Mouse (Mus musculus): ENCODE measurements at regions not wholly inside any gene's neighbourhood (a gene's known extent, or its start where the extent isn't known, plus 50 kb on each side); places are given as distances from the start of the nearest gene placed in this dataset.
"Not testable (repeated sequence)": the region's sequence is repeated elsewhere in the genome, so short reads cannot be mapped to it uniquely, and the experiment has no call there.

- no peaks in the 10 kb centered on the region for H3K36me3 ChIP-seq (ENCODE audit: control insufficient read depth, insufficient read depth, low read length)
- no peak overlapping the region for H3K9ac ChIP-seq (ENCODE audit: low read depth, low read length)
- WGBS: 89% methylated on average over 4 of the region's 4 CpGs
- no peak overlapping the region for H3K4me3 ChIP-seq
- H3K4me1 ChIP-seq (ENCODE audit: control insufficient read depth, insufficient read depth, low read length): no peaks in the 10 kb centered on the region; the same call in 1 of the 2 replicates
- intact Hi-C loops (cut with DNase I): no loop called here
- H3K27me3 ChIP-seq (ENCODE audit: control insufficient read depth, insufficient read depth, low read length): no peaks in the 10 kb centered on the region
- no peaks in the 10 kb centered on the region for H3K79me2 ChIP-seq (replicated peaks; ENCODE audit: control insufficient read depth, insufficient read depth, low read length)
- H3K27ac ChIP-seq: no peak overlapping the region
- TF ChIP-seq EP300 (IDR thresholded peaks at IDR 0.05; ENCODE audit: insufficient read depth, low read depth, low read length): no peak
- TF ChIP-seq POLR2A (IDR thresholded peaks at IDR 0.05; ENCODE audit: insufficient read depth, low read depth, low read length): no peak
- TF ChIP-seq CTCF (IDR thresholded peaks at IDR 0.05): no peak
- DNase-seq: no peak
These were observed 50.7 kb upstream of the Jade1 start for GRCm38 (mm10) chr3:41504867-41505266.

- TF ChIP-seq EP300 (IDR thresholded peaks at IDR 0.05; ENCODE audit: insufficient read depth, low read depth, low read length) (no peak), CTCF (IDR thresholded peaks at IDR 0.05) (no peak), POLR2A (IDR thresholded peaks at IDR 0.05; ENCODE audit: insufficient read depth, low read depth, low read length) (no peak)
- intact Hi-C loops (cut with DNase I): no loop called here
- Histone ChIP-seq H3K27me3 (ENCODE audit: control insufficient read depth, insufficient read depth, low read length) (no peaks in the 10 kb centered on the region), H3K27ac (no peak overlapping the region), H3K79me2 (replicated peaks; ENCODE audit: control insufficient read depth, insufficient read depth, low read length) (no peaks in the 10 kb centered on the region), H3K36me3 (ENCODE audit: control insufficient read depth, insufficient read depth, low read length) (no peaks in the 10 kb centered on the region), H3K4me3 (no peak overlapping the region), H3K4me1 (ENCODE audit: control insufficient read depth, insufficient read depth, low read length) (peaks cover under 1% of the 10 kb centered on the region; the same call in 1 of the 2 replicates), H3K9ac (ENCODE audit: low read depth, low read length) (no peak overlapping the region)
- no peak for DNase-seq
- WGBS: 76% methylated on average over 3 of the region's 3 CpGs
These were observed 53.4 kb upstream of the Jade1 start for GRCm38 (mm10) chr3:41502161-41502560.

GRCm38 (mm10) chr3:41501639-41502038 lies 53.9 kb upstream of the Jade1 start:
- DNase-seq; H3K27ac ChIP-seq; H3K9ac ChIP-seq (ENCODE audit: low read depth, low read length); H3K4me3 ChIP-seq; H3K27me3 ChIP-seq (ENCODE audit: control insufficient read depth, insufficient read depth, low read length); H3K36me3 ChIP-seq (ENCODE audit: control insufficient read depth, insufficient read depth, low read length); H3K4me1 ChIP-seq (ENCODE audit: control insufficient read depth, insufficient read depth, low read length); H3K79me2 ChIP-seq (replicated peaks; ENCODE audit: control insufficient read depth, insufficient read depth, low read length); intact Hi-C loops (cut with DNase I): not testable (repeated sequence)
- WGBS: 59% methylated on average over 6 of the region's 6 CpGs

- no peaks in the 10 kb centered on the region for H3K36me3 ChIP-seq (ENCODE audit: control insufficient read depth, insufficient read depth, low read length)
- intact Hi-C loops (cut with DNase I): no loop called here
- no peaks in the 10 kb centered on the region for H3K27me3 ChIP-seq (ENCODE audit: control insufficient read depth, insufficient read depth, low read length)
- WGBS: 79% methylated on average over 6 of the region's 6 CpGs
- peaks cover 1% of the 10 kb centered on the region; the same call in 1 of the 2 replicates for H3K4me1 ChIP-seq (ENCODE audit: control insufficient read depth, insufficient read depth, low read length)
- H3K9ac ChIP-seq (ENCODE audit: low read depth, low read length): no peak overlapping the region
- no peak for TF ChIP-seq POLR2A (IDR thresholded peaks at IDR 0.05; ENCODE audit: insufficient read depth, low read depth, low read length)
- no peak for TF ChIP-seq CTCF (IDR thresholded peaks at IDR 0.05)
- no peak for TF ChIP-seq EP300 (IDR thresholded peaks at IDR 0.05; ENCODE audit: insufficient read depth, low read depth, low read length)
- no peak overlapping the region for H3K4me3 ChIP-seq
- no peaks in the 10 kb centered on the region for H3K79me2 ChIP-seq (replicated peaks; ENCODE audit: control insufficient read depth, insufficient read depth, low read length)
- H3K27ac ChIP-seq: no peak overlapping the region; the same call in 1 of the 2 replicates
- no peak for DNase-seq
These were observed 54.4 kb upstream of the Jade1 start for GRCm38 (mm10) chr3:41501124-41501523.

GRCm38 (mm10) chr3:41499680-41500079 lies 55.9 kb upstream of the Jade1 start:
- peak overlapping the region; percentile 49 for H3K27ac ChIP-seq
- no peaks in the 10 kb centered on the region for H3K27me3 ChIP-seq (ENCODE audit: control insufficient read depth, insufficient read depth, low read length)
- H3K36me3 ChIP-seq (ENCODE audit: control insufficient read depth, insufficient read depth, low read length): no peaks in the 10 kb centered on the region
- 90% methylated on average over 2 of the region's 2 CpGs for WGBS
- H3K4me1 ChIP-seq (ENCODE audit: control insufficient read depth, insufficient read depth, low read length): peaks cover 1% of the 10 kb centered on the region; the same call in 1 of the 2 replicates
- no peak overlapping the region for H3K4me3 ChIP-seq
- intact Hi-C loops (cut with DNase I): no loop called here
- DNase-seq: no peak
- TF ChIP-seq EP300 (IDR thresholded peaks at IDR 0.05; ENCODE audit: insufficient read depth, low read depth, low read length): no peak
- TF ChIP-seq POLR2A (IDR thresholded peaks at IDR 0.05; ENCODE audit: insufficient read depth, low read depth, low read length): no peak
- TF ChIP-seq CTCF (IDR thresholded peaks at IDR 0.05): no peak
- H3K79me2 ChIP-seq (replicated peaks; ENCODE audit: control insufficient read depth, insufficient read depth, low read length): no peaks in the 10 kb centered on the region
- H3K9ac ChIP-seq (ENCODE audit: low read depth, low read length): no peak overlapping the region

- H3K4me3 ChIP-seq: no peak overlapping the region
These were observed 56.7 kb upstream of the Jade1 start for GRCm38 (mm10) chr3:41498791-41499190.

More at GRCm38 (mm10) chr3:41498791-41499190, 56.7 kb upstream of the Jade1 start:
- WGBS: 71% methylated on average over 7 of the region's 7 CpGs
- Histone ChIP-seq H3K79me2 (replicated peaks; ENCODE audit: control insufficient read depth, insufficient read depth, low read length) (no peaks in the 10 kb centered on the region), H3K36me3 (ENCODE audit: control insufficient read depth, insufficient read depth, low read length) (no peaks in the 10 kb centered on the region), H3K9ac (ENCODE audit: low read depth, low read length) (no peak overlapping the region), H3K27me3 (ENCODE audit: control insufficient read depth, insufficient read depth, low read length) (no peaks in the 10 kb centered on the region), H3K4me1 (ENCODE audit: control insufficient read depth, insufficient read depth, low read length) (peaks cover 1% of the 10 kb centered on the region; the same call in 1 of the 2 replicates), H3K27ac (peak overlapping the region; percentile 51)
- peak; percentile 42 to 64 for DNase-seq
- intact Hi-C loops (cut with DNase I): no loop called here
- 0 out of 2 replicates have a peak, but pooled peaks have one; percentile 20 for TF ChIP-seq POLR2A (IDR thresholded peaks at IDR 0.05; ENCODE audit: insufficient read depth, low read depth, low read length)
- no peak for TF ChIP-seq CTCF (IDR thresholded peaks at IDR 0.05)
- peak; percentile 57; the same call in 1 of the 2 replicates for TF ChIP-seq EP300 (IDR thresholded peaks at IDR 0.05; ENCODE audit: insufficient read depth, low read depth, low read length)

Measured in heart, adult 2 months (tissue).